Mouse (Mus musculus): Measurements from ENCODE around the gene Gm28048.

The Gm28048 gene

DNA sequence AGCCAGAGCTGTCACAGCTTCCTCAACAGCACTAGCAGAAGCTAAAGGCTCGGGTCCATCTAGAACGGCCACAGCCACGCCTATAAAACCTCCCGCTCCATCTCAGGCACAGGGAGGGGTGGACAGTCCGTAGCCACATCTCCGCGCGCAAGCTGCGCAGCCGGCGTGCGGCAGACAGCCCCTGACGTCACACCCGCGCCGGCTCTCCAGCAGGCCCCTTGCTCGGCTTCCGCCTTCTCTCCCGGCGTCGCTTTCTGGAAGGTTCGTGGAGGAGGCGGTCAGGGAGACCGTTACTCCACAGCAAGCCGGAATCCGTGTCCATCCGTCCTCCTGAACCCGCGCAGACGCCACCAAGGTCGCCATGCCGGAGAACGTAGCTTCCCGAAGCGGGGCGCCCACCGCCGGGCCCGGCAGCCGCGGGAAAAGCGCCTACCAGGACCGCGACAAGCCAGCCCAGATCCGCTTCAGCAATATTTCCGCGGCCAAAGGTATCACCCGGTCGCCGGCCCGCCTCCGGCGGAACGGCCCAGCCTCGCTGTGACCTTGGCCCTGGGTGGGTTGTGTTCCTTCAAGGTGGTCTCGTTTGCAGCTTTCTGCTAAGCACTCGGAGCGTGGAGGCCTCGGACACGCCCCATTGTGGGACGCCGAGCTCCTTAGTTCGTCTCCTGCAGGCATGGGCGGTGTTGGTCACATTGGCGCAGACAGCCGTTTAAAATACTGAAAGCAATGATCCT is 8.7 kb upstream of the Gm28048 start, which contains the start of gene Cct4:
Cct4 (plus strand) TSS at position 127 of the 734 bp plus-strand sequence.
- peak; percentile 91 for DNase-seq (ENCODE audit: low read depth, low spot score)

DNA sequence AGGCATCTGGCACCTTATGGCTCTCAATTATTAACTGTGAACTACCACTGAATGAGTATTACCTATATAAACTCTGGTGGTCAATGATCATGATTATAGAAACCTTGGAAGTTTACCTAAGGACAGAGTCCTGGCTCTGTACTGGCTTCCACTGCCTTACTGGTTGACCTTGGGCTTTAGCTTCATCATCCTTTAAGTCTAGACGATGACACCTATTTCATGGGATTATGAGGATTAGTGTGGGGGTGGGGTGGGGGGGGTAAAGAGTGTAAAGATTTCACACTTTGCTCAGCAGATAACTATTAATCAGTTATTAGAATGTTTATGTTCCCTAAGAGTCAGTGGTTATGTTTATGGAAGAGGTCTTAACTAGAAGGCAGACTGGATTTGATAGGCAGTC is 7.9 kb upstream of the Gm28048 start:
- no peak for DNase-seq (ENCODE audit: low read depth, low spot score)

DNA sequence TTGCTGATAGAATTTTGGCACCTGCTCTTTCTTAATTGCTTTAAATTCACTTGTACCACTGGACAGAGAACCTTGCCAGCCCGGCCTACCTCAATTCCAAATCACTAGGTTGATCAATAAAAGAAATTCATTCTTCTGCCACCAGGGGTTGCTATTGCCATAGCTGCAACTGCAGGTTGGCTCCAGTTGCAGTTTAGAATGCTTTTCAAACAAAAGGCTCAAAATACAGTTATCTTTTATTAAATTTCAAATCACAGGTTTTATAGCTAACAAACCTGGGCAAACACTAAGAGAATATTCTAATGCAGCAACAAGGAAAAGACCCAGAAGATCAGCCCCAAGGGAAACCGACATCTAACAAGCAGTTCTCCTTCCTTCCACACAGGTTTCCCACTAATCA is 5.5 kb upstream of the Gm28048 start:
- DNase-seq (ENCODE audit: low read depth, low spot score) = peak; percentile 76

DNA sequence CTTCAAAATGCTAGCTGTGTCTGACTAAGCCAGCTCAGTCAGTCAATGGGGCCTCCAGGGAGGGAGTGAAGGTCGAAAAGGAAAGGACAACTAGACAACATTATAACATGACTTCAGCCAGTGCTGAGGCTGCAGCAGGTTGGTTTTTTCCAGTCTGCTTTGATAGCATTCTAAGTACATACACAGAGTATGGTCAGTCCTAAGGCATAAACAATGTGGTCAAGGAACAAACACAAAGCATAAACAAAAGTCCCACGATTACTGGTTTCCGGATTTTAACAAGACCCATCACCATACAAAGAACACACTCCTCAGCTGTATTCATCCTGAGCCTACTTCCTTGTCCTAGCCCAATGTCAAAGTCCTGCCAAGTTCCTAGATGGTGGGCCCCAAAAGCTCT is 3.6 kb upstream of the Gm28048 start:
- no peak for DNase-seq (ENCODE audit: low read depth, low spot score)

DNA sequence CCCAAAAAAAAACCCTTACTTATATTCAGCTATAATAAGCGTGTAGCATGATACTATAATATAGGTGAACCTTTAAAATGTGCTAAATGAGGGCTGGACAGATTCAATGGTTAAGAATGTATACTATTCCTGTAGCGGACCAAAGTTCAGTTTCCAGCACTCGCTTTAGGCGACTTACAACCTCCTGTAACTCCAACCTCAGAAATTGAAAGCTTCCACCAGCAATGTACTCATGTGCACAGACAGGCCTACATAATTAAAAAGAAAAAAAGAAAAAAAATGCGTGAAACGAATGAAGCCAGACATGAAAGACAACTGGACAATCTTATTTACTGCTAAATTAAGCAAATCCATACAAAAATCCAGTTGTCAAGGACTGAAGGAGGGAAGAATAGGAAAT is 956 bp upstream of the Gm28048 start:
- no peak for DNase-seq (ENCODE audit: low read depth, low spot score)

DNA sequence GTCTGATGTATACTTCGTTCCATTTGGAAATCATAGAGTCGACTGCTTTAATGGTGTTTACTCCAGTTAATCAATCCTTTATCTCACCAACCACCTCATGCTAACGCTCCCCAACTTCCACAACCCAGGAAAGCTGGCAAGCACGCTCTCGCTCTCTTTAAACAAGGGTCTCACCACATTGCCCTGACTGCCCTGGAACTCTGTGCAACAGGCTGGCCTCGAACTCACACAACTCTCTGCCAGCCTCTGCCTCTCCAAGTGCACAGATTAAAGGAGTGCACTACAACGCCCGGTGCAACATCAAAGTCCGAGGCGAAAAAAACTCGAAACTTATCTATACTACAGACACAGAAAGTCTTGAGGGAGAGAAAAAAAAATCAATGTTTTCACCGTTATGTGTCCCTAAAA is 343 bp downstream of the Gm28048 start:
- DNase-seq (ENCODE audit: low read depth, low spot score) = no peak

DNA sequence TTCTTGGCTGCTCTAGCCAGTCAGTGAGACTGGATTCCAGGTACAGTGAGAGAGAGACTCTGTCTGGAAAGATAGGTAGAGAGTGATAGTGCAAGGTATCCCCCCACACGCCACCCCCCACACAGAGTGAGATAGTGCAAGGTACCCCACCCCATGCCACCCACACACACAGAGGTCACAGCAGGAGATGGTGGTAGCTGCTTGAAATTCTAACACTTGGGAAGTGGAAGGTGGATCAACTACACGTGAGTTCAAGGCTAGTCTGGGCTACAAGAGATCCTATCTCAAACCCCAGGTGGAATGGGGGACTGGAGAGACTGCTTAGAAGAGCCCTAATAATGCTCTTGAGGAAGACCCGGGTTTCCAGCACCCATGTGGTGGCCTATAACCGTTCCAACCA is 849 bp downstream of the Gm28048 start:
- DNase-seq (ENCODE audit: low read depth, low spot score) = no peak

DNA sequence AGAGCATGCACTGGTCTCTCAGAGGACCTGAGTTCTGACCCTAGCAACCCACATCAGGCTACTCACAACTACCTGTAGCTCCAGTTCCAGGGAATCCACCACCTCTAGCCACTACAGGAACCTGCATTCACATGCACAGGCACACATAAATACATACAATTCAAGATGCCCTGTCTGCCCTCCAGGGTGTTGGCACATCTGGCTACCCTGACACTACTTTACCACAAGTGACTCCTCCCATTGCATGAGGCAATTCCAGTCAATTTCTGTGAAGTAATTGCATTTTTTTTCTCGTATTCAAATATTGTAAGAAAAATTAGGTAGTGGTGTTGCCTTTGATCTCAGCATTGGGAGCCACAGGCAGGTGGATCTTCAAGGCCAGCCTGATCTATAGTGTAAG is 2.7 kb downstream of the Gm28048 start:
- DNase-seq (ENCODE audit: low read depth, low spot score) = no peak

DNA sequence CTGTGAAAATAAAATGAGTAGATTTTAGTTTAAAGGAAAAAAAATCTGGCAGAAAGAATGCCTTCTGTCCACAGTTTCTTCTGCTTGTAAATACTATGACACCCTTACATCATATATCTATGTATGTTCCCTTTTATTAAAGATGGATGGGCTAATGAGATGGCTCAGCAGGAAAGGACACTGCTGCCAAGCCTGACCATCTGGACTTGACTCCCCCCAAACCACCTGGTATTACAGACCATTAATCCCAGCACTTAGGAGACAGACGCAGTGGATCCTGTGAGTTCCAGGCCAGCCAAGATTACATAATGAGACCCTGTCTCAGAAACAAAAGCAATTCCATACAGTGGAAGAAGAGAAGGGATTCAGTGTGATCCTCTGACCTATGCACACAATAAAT is 3.2 kb downstream of the Gm28048 start:
- DNase-seq (ENCODE audit: low read depth, low spot score) = no peak

DNA sequence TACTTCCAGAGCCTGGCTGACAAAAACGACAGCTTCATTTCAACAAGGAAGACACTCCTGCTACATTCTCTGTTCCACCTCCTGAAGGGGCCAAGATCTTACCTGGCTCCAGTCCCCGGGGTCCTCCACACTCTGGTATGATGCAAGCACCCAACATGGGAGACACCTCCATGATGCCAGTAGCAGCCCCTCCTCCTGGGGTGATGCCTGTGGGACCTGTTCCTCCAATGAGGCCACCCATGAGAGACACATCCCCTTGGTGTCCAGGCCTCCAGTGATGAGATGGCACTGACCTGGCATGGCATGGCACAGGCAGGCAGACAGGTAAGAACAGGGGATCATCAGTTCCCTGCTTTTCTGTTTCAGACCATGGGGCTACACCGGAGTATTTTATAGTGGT is 3.7 kb downstream of the Gm28048 start:
- DNase-seq (ENCODE audit: low read depth, low spot score) = no peak

DNA sequence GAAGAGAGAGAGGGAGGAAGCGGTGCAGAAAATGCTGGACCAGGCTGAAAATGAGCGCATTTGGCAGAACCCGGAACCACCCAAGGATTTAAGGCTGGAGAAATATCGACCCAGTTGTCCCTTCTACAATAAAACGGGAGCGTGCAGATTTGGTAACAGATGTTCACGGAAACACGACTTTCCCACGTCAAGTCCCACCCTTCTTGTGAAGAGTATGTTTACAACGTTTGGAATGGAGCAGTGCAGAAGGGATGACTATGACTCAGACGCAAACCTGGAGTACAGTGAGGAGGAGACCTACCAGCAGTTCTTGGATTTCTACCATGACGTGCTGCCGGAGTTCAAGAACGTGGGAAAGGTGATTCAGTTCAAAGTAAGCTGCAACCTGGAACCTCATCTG is 8.3 kb downstream of the Gm28048 start:
- DNase-seq (ENCODE audit: low read depth, low spot score) = peak; percentile 39

DNA sequence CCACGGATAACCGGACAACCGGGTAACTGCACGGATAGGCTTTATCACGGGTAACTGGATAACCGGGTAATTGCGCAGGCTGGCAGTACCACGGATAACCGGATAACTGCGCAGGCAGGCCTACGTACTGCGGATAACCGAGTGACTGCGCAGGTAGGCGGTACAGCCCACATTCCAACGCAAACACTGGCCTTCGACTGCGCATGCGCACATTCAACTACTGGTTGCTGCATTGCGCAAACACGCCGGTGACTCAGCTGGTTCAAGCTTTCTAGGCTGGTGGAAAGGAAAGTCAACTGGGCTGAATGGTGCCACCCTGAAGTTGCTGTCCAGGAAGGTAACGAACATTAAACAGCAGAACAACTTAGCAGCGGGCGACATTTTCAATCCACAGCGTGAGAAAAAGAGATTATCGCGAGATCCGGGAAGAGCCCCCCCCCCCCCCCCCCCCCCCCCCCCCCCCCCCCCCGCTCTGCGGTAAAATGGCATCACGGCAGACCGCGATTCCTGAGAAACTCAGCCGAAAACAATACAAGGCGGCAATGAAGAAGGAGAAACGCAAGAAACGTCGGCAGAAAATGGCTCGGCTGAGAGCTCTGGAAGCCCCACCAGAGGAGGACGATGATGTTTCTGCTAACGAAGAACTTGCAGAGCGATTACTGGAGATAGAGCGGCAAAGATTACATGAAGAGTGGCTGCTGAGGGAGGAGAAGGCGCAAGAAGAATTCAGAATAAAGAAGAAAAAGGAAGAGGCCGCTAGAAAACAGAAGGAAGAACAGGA is 9.0 kb downstream of the Gm28048 start:
- peak; percentile 92 for DNase-seq (ENCODE audit: low read depth, low spot score)

DNA sequence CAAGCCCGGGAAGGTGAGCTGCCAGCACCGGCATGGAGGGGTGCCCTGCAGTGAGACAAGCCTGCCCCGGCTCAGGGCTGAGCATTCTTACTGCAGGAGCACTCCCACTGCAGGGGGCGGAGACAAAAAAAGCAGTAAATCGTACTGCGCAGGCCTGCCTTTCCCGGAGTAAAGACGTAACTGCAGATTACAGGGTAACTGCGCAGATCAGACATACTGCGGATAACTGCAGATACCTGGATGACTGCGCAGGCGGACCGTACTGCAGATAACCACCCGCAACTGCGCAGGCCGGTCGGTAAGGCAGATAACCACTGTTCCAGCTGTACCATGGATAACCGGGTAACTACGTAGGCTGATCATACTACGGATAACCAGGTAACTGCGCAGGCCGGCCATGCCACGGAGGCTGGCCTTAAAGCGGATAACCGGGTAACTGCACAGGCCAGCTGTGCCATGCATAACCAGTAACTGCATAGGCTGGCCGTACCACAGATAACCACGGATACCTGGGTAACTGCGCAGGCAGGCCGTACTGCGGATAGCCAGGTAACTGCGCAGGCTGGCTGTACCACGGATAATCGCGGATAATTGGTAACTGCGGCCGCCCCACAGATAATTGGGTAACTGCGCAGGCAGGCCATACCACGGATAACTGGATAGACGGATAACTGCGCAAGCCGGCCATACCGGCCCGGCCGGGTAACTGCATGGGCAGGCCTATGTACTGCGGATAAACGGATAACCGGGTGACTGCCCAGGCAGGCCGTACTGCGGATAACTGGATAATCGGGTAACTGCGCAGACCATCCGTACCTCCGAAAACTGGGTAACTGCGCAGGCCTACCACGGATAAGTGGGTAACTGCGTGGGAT is 9.8 kb downstream of the Gm28048 start, which contains the start of gene Zrsr1:
Zrsr1 (plus strand) TSS at position 171 of the 875 bp plus-strand sequence.
- peak; percentile 97 for DNase-seq (ENCODE audit: low read depth, low spot score)

DNA sequence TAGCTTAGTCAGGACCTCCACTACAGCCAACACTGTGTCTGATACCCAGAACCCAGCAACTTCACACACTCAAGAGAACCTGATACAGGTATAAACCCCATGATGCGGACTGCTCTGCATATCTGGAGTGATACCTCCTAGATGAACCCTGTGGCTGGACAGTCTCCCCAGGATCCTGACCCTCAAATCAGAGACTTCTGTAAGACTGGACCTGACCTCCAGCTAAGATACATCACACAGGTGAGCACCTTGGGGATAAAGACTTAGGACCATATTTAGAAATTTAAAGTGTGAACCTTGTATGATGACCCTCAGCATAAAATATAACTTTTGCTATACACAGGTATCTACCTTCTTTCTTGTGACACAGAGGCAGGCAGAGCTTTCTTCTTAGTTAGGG is 11.3 kb downstream of the Gm28048 start:
- no peak for DNase-seq (ENCODE audit: low read depth, low spot score)

DNA sequence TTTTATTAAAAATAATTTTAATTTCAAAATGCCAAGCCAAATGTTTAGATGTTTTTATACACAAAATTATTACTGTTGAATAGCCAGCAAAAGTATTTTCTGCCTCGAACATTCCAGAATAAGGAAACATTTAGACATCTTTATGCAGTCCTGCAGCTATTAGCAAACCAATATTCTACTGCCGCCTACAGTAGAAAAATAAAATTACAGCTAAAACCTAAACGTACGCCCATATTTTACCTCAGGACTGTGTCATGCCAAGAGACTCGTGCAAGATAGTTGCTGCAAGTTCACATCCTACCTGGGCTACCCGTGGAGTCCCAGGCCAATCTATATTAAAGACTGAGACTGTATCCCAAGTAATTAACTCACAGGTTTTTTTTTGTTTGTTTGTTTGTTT is 12.4 kb downstream of the Gm28048 start:
- DNase-seq (ENCODE audit: low read depth, low spot score) = peak; percentile 72

DNA sequence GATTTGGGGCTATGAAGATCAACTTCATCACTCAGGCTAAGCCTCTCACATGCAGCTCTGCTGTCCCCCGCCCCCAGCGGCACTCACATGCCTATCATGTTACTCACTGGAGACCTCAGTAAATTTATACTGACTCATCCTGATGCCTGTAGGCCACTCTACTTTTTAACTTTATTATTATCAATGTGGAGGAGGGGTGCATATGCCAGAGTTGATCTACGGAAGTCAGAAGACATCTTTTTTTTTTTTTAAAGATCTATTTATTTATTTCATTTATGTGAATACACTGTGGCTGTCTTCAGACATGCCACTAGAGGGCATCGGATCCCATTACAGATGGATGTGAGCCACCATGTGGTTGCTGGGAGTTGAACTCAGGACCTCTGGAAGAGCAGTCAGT is 16.4 kb downstream of the Gm28048 start:
- peak; percentile 67 for DNase-seq (ENCODE audit: low read depth, low spot score)

DNA sequence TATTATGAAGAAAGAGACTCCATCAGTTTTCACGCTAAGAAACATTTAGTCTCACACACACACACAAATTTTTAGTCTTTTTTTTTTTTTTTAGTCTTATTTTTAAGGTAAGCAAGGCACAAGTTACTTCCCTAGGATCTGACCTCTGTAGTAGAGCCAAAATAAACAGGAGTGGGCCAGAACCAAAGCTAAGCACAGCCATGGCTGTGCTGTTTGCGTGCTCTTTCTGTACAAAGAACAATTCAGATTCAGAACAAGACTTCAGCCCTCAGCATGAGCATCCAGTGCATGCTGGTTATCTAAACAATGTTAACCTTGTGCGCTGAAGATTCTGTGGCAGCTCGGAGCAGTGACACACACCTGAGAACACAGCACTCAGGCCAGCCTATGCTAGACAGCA is 17.5 kb downstream of the Gm28048 start:
- no peak for DNase-seq (ENCODE audit: low read depth, low spot score)

DNA sequence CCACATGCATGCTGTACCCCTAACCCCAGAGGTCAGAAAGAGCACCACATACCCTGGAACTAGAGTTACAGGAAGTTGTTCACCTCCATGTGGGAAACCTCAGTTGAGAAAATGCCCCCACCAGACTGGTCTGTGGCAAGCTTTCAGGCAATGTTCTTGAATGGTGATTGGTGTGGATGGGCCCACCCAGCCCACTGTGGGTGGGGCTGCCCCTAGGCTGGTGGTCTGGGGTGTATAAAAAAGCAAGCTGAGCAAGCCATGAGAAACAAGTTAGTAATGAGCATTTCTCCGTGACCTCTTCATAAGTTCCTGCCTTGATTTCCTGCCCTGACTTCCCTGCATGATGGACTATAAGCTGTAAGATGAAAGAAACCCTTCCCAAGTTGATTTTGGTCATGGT is 19.8 kb downstream of the Gm28048 start:
- no peak for DNase-seq (ENCODE audit: low read depth, low spot score)

DNA sequence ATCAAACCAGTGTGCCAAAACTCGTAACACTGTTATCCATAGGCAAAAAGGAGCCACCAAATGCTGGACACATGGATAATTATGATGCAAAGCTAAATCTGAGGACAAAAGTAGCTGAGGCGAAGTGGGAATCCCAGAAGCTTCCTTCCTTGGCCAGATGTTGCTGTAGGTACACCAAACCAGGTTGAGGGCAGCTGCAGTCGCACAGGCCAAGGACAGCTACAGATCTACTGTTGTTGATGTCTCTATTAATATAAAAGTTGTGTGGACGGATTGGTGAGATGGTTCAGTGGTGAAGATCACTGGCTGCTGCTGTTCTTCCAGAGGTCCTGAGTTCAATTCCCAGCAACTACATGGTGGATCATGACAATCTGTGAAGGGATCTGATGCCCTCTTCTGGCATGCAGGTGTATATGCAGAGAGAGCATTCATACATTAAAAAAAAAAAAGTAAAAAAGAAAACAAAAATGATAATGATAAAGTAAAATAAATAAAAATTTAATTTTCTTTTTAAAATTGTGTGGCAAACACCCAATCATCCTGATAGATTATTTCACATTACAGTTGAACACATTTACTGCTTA is 24.0 kb downstream of the Gm28048 start:
- peak; percentile 42 for DNase-seq (ENCODE audit: low read depth, low spot score)

DNA sequence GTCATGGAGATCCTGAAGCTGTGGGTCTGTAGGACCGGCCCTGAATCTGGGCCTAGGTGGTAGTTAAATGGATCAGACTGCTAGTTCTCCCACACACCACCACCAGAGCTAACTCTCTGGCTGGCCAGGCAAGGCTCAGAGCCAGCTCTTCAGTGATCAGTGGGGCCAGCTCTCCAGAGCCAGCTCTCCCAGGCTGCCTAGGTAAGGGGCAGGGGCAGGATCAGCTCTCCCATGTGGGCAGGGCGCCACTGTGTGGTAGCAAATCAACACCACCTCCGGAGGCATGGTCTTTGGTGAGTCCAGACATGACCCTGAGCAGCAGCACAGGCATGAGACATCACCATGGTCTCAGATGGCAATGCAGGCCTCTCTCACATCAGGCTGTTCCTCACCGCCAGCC is 25.1 kb downstream of the Gm28048 start:
- peak; percentile 81 for DNase-seq (ENCODE audit: low read depth, low spot score)

DNA sequence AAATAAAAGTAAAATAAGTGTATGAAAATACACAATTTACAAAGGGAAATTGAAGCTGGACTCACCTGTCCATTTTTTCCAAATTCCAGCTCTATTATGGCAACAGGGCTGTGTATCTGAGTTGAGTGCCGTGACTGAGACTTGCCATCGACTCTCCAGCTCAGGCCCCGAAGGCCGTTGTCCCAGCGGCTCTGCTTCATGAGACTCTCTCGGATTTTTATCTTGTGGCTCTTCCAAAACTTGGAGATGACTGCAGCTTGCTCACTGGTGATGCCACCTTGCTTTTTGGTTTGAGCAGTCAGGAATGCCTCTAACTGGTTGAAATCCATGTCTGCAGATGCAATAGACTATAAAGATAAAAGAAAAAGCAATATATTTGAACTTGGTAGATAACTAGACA is 25.5 kb downstream of the Gm28048 start:
- no peak for DNase-seq (ENCODE audit: low read depth, low spot score)

DNA sequence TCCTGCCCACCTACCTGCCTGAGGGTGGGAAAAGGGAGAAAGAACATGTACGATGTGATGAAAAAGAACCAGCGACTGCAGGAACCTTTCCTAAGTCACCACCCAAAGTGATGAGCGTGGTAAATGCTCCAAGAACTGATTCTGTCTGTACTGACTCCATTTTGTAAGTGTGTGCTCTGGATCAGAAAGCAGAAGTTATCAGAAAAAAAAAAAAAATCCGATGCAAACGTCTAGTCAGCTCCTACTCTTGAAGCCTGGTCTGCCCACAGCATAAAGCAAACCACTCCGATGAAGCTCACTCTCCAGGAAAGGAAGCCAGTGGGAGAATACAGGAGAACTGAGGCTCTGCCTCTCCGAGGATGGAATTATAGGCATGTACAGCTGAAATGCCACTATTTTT is 29.2 kb downstream of the Gm28048 start:
- no peak for DNase-seq (ENCODE audit: low read depth, low spot score)
